Mouse (Mus musculus): ENCODE measurements at regions not wholly inside any gene's neighbourhood (a gene's known extent, or its start where the extent isn't known, plus 50 kb on each side); places are given as distances from the start of the nearest gene placed in this dataset.
A peak's percentile ranks its signal among the peaks of the same experiment; 100 is the strongest.

GRCm38 (mm10) chrX:4136135-4136534 lies 60.2 kb upstream of the Btbd35f28 start:
- DNase-seq: peak in 1 of 2 experiments; percentile 53
